In genomic region chr2:114060071-114060591, GRCm38 (mm10) we compare ENCODE assay signal across 35 mouse cellular contexts. TPM values are rescaled to one million over a fixed set of nuclear protein-coding genes. Genes with fewer than 3 reads are reported as not detected.
DNase-seq lines count a peak whose midpoint lies in the region; ATAC-seq and TF ChIP-seq lines count a peak whose summit lies in the region.
"Had no signal": no experiment of that assay in that cellular context is flagged by ENCODE, and none has a peak within 500 bp of the region (broad histone marks: within the 10 kb centered on the region; RNA-seq: fewer than 3 reads in every experiment).

No protein-coding gene starts in this region.

- no peak for TF ChIP-seq CTCF in ES-Bruce4 (IDR thresholded peaks at IDR 0.05; ENCODE audit: low read depth, low read length)

- H3K9me3 ChIP-seq in embryonic facial prominence, embryonic 14.5 days (ENCODE audit: control insufficient read depth, low read length) = no peaks in the 10 kb centered on the region
- no peaks in the 10 kb centered on the region for H3K9me3 ChIP-seq in embryonic facial prominence, embryonic 10.5 days
- no peaks in the 10 kb centered on the region for H3K9me3 ChIP-seq in limb, embryonic 14.5 days (ENCODE audit: control insufficient read depth, low read length)
- H3K9me3 ChIP-seq in limb, embryonic 10.5 days (replicated peaks) = no peaks in the 10 kb centered on the region
- H3K9me3 ChIP-seq in ES-Bruce4 (replicated peaks; ENCODE audit: control insufficient read depth, insufficient read depth, low read length, poor library complexity, severe bottlenecking) = no peaks in the 10 kb centered on the region
- no peaks in the 10 kb centered on the region for H3K9me3 ChIP-seq in embryonic facial prominence, embryonic 15.5 days (replicated peaks)
- H3K9me3 ChIP-seq: forebrain, embryonic 10.5 days; forebrain, embryonic 15.5 days; limb, embryonic 12.5 days; megakaryocyte, embryonic 14.5 days; neural tube, embryonic 12.5 days had no signal

- no peaks in the 10 kb centered on the region for H3K36me3 ChIP-seq in embryonic facial prominence, embryonic 14.5 days (ENCODE audit: control insufficient read depth, insufficient read depth, low read length)
- H3K36me3 ChIP-seq in embryonic facial prominence, embryonic 10.5 days (replicated peaks) = no peaks in the 10 kb centered on the region
- H3K36me3 ChIP-seq in limb, embryonic 14.5 days (ENCODE audit: control insufficient read depth, insufficient read depth, low read length) = no peaks in the 10 kb centered on the region
- H3K36me3 ChIP-seq in limb, embryonic 10.5 days = no peaks in the 10 kb centered on the region
- no peaks in the 10 kb centered on the region for H3K36me3 ChIP-seq in ES-Bruce4 (ENCODE audit: control insufficient read depth, insufficient read depth, low read length, poor library complexity, severe bottlenecking)
- H3K36me3 ChIP-seq in embryonic facial prominence, embryonic 15.5 days = no peaks in the 10 kb centered on the region
- H3K36me3 ChIP-seq: forebrain, embryonic 10.5 days; forebrain, embryonic 15.5 days; limb, embryonic 12.5 days; neural tube, embryonic 12.5 days had no signal

- peaks cover 5% of the 10 kb centered on the region; the same call in 1 of the 2 replicates for H3K4me1 ChIP-seq in embryonic facial prominence, embryonic 14.5 days (ENCODE audit: control insufficient read depth, insufficient read depth, low read length)
- H3K4me1 ChIP-seq in embryonic facial prominence, embryonic 10.5 days = peaks cover 7% of the 10 kb centered on the region
- peaks cover 5% of the 10 kb centered on the region for H3K4me1 ChIP-seq in limb, embryonic 14.5 days (ENCODE audit: control insufficient read depth, insufficient read depth, low read length)
- H3K4me1 ChIP-seq in limb, embryonic 10.5 days = peaks cover 6% of the 10 kb centered on the region; the same call in 1 of the 2 replicates
- H3K4me1 ChIP-seq in ES-Bruce4 (ENCODE audit: control insufficient read depth, insufficient read depth, low read length) = no peaks in the 10 kb centered on the region
- H3K4me1 ChIP-seq in embryonic facial prominence, embryonic 15.5 days = peaks cover 6% of the 10 kb centered on the region; the same call in 1 of the 2 replicates
- H3K4me1 ChIP-seq: neural tube, embryonic 12.5 days had no signal

- H3K4me2 ChIP-seq in embryonic facial prominence, embryonic 14.5 days (ENCODE audit: low read depth, low read length) = no peak overlapping the region
- no peak overlapping the region for H3K4me2 ChIP-seq in limb, embryonic 14.5 days (replicated peaks; ENCODE audit: low read depth, low read length, severe bottlenecking)
- H3K4me2 ChIP-seq in embryonic facial prominence, embryonic 15.5 days (replicated peaks) = no peak overlapping the region
- H3K4me2 ChIP-seq: forebrain, embryonic 15.5 days; hindbrain, embryonic 14.5 days; limb, embryonic 12.5 days; liver, embryonic 11.5 days; neural tube, embryonic 12.5 days had no signal

- peak; percentile 56; the same call in 1 of the 2 replicates for ATAC-seq in embryonic facial prominence, embryonic 14.5 days (ENCODE audit: low read depth)
- ATAC-seq in limb, embryonic 14.5 days (ENCODE audit: low FRiP score, low read depth) = peak; percentile 51
- ATAC-seq in embryonic facial prominence, embryonic 15.5 days (ENCODE audit: insufficient number of reproducible peaks, low FRiP score, low TSS enrichment, low read depth) = peak; percentile 30; the same call in 1 of the 2 replicates
- ATAC-seq: forebrain, embryonic 15.5 days; intestine, postnatal 0 days; Patski had no signal

- DNase-seq in embryonic facial prominence, embryonic 14.5 days (ENCODE audit: low spot score) = peak; percentile 75
- DNase-seq in embryonic facial prominence, embryonic 10.5 days (ENCODE audit: low spot score) = no peak
- peak; percentile 23 for DNase-seq in limb, embryonic 14.5 days (ENCODE audit: low spot score)
- no peak for DNase-seq in limb, embryonic 10.5 days (ENCODE audit: low spot score)
- DNase-seq in right cerebral cortex, postnatal 10 days (ENCODE audit: low spot score in 2 of 2) = no peak
- DNase-seq in cerebellum, adult 11-12 months = no peak
- DNase-seq: adrenal gland, postnatal 36 days; cerebellum, adult 8-10 months; cerebellum, postnatal 25 days; gastrocnemius, postnatal 25 days; heart, adult 18-20 months; kidney, adult 9 months; kidney, postnatal 10 days; layer of hippocampus, adult 9-11 months; lung, postnatal 36 days; right cerebral cortex, adult 18-20 months; right cerebral cortex, postnatal 4 days; thymus, adult 18-20 months; thymus, postnatal 25 days had no signal

- no peak overlapping the region for H3K9ac ChIP-seq in embryonic facial prominence, embryonic 14.5 days (ENCODE audit: low read depth, low read length)
- no peak overlapping the region for H3K9ac ChIP-seq in limb, embryonic 14.5 days (ENCODE audit: low read depth, low read length, severe bottlenecking)
- H3K9ac ChIP-seq in ES-Bruce4 (ENCODE audit: low read depth, poor library complexity, severe bottlenecking) = no peak overlapping the region
- H3K9ac ChIP-seq in embryonic facial prominence, embryonic 15.5 days = no peak overlapping the region
- H3K9ac ChIP-seq: forebrain, embryonic 15.5 days; hindbrain, embryonic 14.5 days; limb, embryonic 12.5 days; neural tube, embryonic 12.5 days had no signal

- no peak overlapping the region for H3K27ac ChIP-seq in embryonic facial prominence, embryonic 14.5 days (replicated peaks; ENCODE audit: low read depth, low read length)
- H3K27ac ChIP-seq in embryonic facial prominence, embryonic 10.5 days (replicated peaks) = no peak overlapping the region
- no peak overlapping the region for H3K27ac ChIP-seq in limb, embryonic 14.5 days (replicated peaks; ENCODE audit: low read depth, low read length)
- no peak overlapping the region for H3K27ac ChIP-seq in limb, embryonic 10.5 days
- no peak overlapping the region for H3K27ac ChIP-seq in ES-Bruce4 (ENCODE audit: insufficient read depth, low read length)
- no peak overlapping the region for H3K27ac ChIP-seq in embryonic facial prominence, embryonic 15.5 days (replicated peaks)
- H3K27ac ChIP-seq: forebrain, embryonic 10.5 days; forebrain, embryonic 15.5 days; hindbrain, embryonic 14.5 days; limb, embryonic 12.5 days; neural tube, embryonic 12.5 days; stomach, postnatal 0 days had no signal

- no peaks in the 10 kb centered on the region for H3K27me3 ChIP-seq in embryonic facial prominence, embryonic 14.5 days (replicated peaks; ENCODE audit: control insufficient read depth, insufficient read depth, low read length)
- H3K27me3 ChIP-seq in embryonic facial prominence, embryonic 10.5 days (replicated peaks; ENCODE audit: low read depth, poor library complexity, severe bottlenecking) = no peaks in the 10 kb centered on the region
- no peaks in the 10 kb centered on the region for H3K27me3 ChIP-seq in limb, embryonic 14.5 days (ENCODE audit: control insufficient read depth, insufficient read depth, low read length)
- H3K27me3 ChIP-seq in limb, embryonic 10.5 days (ENCODE audit: low read depth, poor library complexity, severe bottlenecking) = no peaks in the 10 kb centered on the region
- no peaks in the 10 kb centered on the region for H3K27me3 ChIP-seq in ES-Bruce4 (ENCODE audit: control insufficient read depth, insufficient read depth, low read length, poor library complexity, severe bottlenecking)
- H3K27me3 ChIP-seq in embryonic facial prominence, embryonic 15.5 days = no peaks in the 10 kb centered on the region
- H3K27me3 ChIP-seq: CH12.LX; forebrain, embryonic 15.5 days; neural tube, embryonic 12.5 days had no signal

- WGBS in embryonic facial prominence, embryonic 14.5 days = 46% methylated on average over 6 of the region's 6 CpGs
- WGBS in embryonic facial prominence, embryonic 10.5 days = 52% methylated on average over 6 of the region's 6 CpGs
- WGBS in limb, embryonic 14.5 days = 61% methylated on average over 6 of the region's 6 CpGs
- 64% methylated on average over 6 of the region's 6 CpGs for WGBS in limb, embryonic 10.5 days
- WGBS in embryonic facial prominence, embryonic 15.5 days = 47% methylated on average over 6 of the region's 6 CpGs

- no peak for TF ChIP-seq POLR2A in limb, embryonic 14.5 days (IDR thresholded peaks at IDR 0.05; ENCODE audit: borderline replicate concordance, extremely low read depth, insufficient read depth, insufficient read length)
- no peak for TF ChIP-seq POLR2A in ES-Bruce4 (IDR thresholded peaks at IDR 0.05; ENCODE audit: insufficient read depth, low read length)

- TF ChIP-seq EP300 in ES-Bruce4 (IDR thresholded peaks at IDR 0.05; ENCODE audit: insufficient read depth, low read depth, low read length) = peak; percentile 62; the same call in 1 of the 2 replicates

- no peak overlapping the region for H3K4me3 ChIP-seq in embryonic facial prominence, embryonic 14.5 days (ENCODE audit: low read depth, low read length)
- H3K4me3 ChIP-seq in embryonic facial prominence, embryonic 10.5 days = no peak overlapping the region
- H3K4me3 ChIP-seq in limb, embryonic 14.5 days (replicated peaks; ENCODE audit: low read length) = no peak overlapping the region
- H3K4me3 ChIP-seq in limb, embryonic 10.5 days = no peak overlapping the region
- no peak overlapping the region for H3K4me3 ChIP-seq in ES-Bruce4 (ENCODE audit: low read depth, low read length)
- H3K4me3 ChIP-seq in embryonic facial prominence, embryonic 15.5 days (replicated peaks) = no peak overlapping the region
- H3K4me3 ChIP-seq: forebrain, embryonic 10.5 days; forebrain, embryonic 15.5 days; limb, embryonic 12.5 days; megakaryocyte, embryonic 14.5 days; neural tube, embryonic 12.5 days had no signal

RNA-seq across cellular contexts. Expression of gene Actc1, which starts 6.8 kb away (rescaled TPM):
- 2,141 and 2,538 TPM in 2 replicates for polyA plus RNA-seq in embryonic facial prominence, embryonic 14.5 days (2014; fragmentation: Nextera tagmentation; extraction: Ambion mirVana)
- 9.6 and 20.1 TPM in 2 replicates for polyA plus RNA-seq in embryonic facial prominence, embryonic 10.5 days (2016; fragmentation: Nextera tagmentation; extraction: Ambion mirVana)
- polyA plus RNA-seq in limb, embryonic 14.5 days (2012; rRNA removed) = 1,344 and 1,405 TPM in 2 replicates
- 905 and 1,255 TPM in 2 replicates for polyA plus RNA-seq in limb, embryonic 14.5 days (2014; fragmentation: Nextera tagmentation; extraction: Ambion mirVana)
- polyA plus RNA-seq in limb, embryonic 10.5 days (2016; fragmentation: Nextera tagmentation; extraction: Ambion mirVana) = 9.9 and 27.4 TPM in 2 replicates
- polyA plus RNA-seq in ES-Bruce4 (2011; ENCODE audit: insufficient read depth, insufficient read length, low read depth, missing spikeins) = 1.4 and 2.1 TPM in 2 replicates
- polyA plus RNA-seq in embryonic facial prominence, embryonic 15.5 days (2015; fragmentation: Nextera tagmentation; extraction: Ambion mirVana) = 1,136 and 1,472 TPM in 2 replicates
- polyA plus RNA-seq: Patski had no signal

RNA-seq across cellular contexts. Expression of gene Gjd2, which starts 46.7 kb away (rescaled TPM):
- 0.24 and 0.31 TPM in 2 replicates for polyA plus RNA-seq in embryonic facial prominence, embryonic 14.5 days (2014; fragmentation: Nextera tagmentation; extraction: Ambion mirVana)
- polyA plus RNA-seq in embryonic facial prominence, embryonic 10.5 days (2016; fragmentation: Nextera tagmentation; extraction: Ambion mirVana) = 0.08 and 0.15 TPM in 2 replicates
- 0.24 and 0.30 TPM in 2 replicates for polyA plus RNA-seq in limb, embryonic 14.5 days (2012; rRNA removed)
- polyA plus RNA-seq in limb, embryonic 14.5 days (2014; fragmentation: Nextera tagmentation; extraction: Ambion mirVana) = 0.07 TPM in 1 of 2 replicates, not detected in the other
- polyA plus RNA-seq in limb, embryonic 10.5 days (2016; fragmentation: Nextera tagmentation; extraction: Ambion mirVana) = not detected in 2 replicates
- polyA plus RNA-seq in ES-Bruce4 (2011; ENCODE audit: insufficient read depth, insufficient read length, low read depth, missing spikeins) = not detected in 2 replicates
- 0.23 and 0.25 TPM in 2 replicates for polyA plus RNA-seq in embryonic facial prominence, embryonic 15.5 days (2015; fragmentation: Nextera tagmentation; extraction: Ambion mirVana)
- polyA plus RNA-seq: C2C12; limb, embryonic 12.5 days; liver, embryonic 11.5 days; liver, embryonic 16.5 days; Patski; spleen, adult 2 months had no signal

Comparison
In these comparisons a context has a peak if more than half of its experiments do, and no peak if none do; other contexts are left out.
1. DNase-seq: peak in embryonic facial prominence, embryonic 14.5 days (single experiment) and limb, embryonic 14.5 days (single experiment); none in embryonic facial prominence, embryonic 10.5 days (single experiment), limb, embryonic 10.5 days (single experiment), right cerebral cortex, postnatal 10 days (0 of 2) and cerebellum, adult 11-12 months (single experiment).
2. RNA of gene Actc1, which starts 6.8 kb away (polyA plus RNA-seq): 2,141 to 2,538 TPM in embryonic facial prominence, embryonic 14.5 days, 905 to 1,405 TPM in limb, embryonic 14.5 days and 1,136 to 1,472 TPM in embryonic facial prominence, embryonic 15.5 days; 9.9 to 27.4 TPM in limb, embryonic 10.5 days, 9.6 to 20.1 TPM in embryonic facial prominence, embryonic 10.5 days and 1.4 to 2.1 TPM in ES-Bruce4; every median in the first group is over 10 times any median in the second.
3. Peak in every context shown above with its lines, with median percentiles within 50 percentile points of each other: ATAC-seq.